Mouse (Mus musculus): Measurements from ENCODE around the gene Pex11a. TPM values are rescaled to one million over a fixed set of nuclear protein-coding genes. Genes with fewer than 3 reads are reported as not detected.

The Pex11a gene
- total RNA-seq, 2 experiments from 2014 or later = 9.4 to 10.0 TPM

Other genes with a start within 250 kb of the Pex11a start
- gene Rhcg, start 125.5 kb downstream of the Pex11a start, total RNA-seq (2021) = 1 to 10 TPM; 2.4 to 3.7 TPM
- gene Ticrr, start 82.9 kb downstream of the Pex11a start, total RNA-seq (2021) = 1 to 10 TPM; 2.3 to 2.7 TPM
- 1 to 10 TPM; 4.1 to 4.7 TPM for gene Kif7, start 27.4 kb downstream of the Pex11a start, total RNA-seq (2021)
- gene Plin1, start 10.2 kb downstream of the Pex11a start, total RNA-seq (2021) = not detected
- under 1 TPM in 1 of 2 experiments, not detected in 1; 0.30 TPM for gene Wdr93, start within 50 bp of the Pex11a start, total RNA-seq (2021)
- gene Mesp1, start 50.7 kb upstream of the Pex11a start, total RNA-seq (2021) = under 1 TPM; 0.46 to 0.70 TPM
- 1 to 10 TPM; 1.2 to 1.9 TPM for gene Mesp2, start 67.6 kb upstream of the Pex11a start, total RNA-seq (2021)
- 1 to 10 TPM; 7.4 to 8.4 TPM for gene Anpep, start 117.9 kb upstream of the Pex11a start, total RNA-seq (2021)
- gene Ap3s2, start 177.5 kb upstream of the Pex11a start, total RNA-seq (2021) = 10 to 100 TPM; 50.8 to 51.6 TPM
- gene Arpin, start 192.2 kb upstream of the Pex11a start, total RNA-seq (2021) = 1 to 10 TPM; 8.3 to 9.4 TPM

Measured in left cerebral cortex, postnatal 4 days (tissue).